ENCODE assay signal across 24 mouse cellular contexts in genomic region chr13:63033364-63033763, GRCm38 (mm10).
DNase-seq lines count a peak whose midpoint lies in the region; ATAC-seq and TF ChIP-seq lines count a peak whose summit lies in the region.
"Had no signal": no experiment of that assay in that cellular context is flagged by ENCODE, and none has a peak within 500 bp of the region (broad histone marks: within the 10 kb centered on the region; RNA-seq: fewer than 3 reads in every experiment).

No protein-coding gene starts in this region.

- no peak overlapping the region for H3K4me3 ChIP-seq in forebrain, postnatal 0 days (ENCODE audit: low read depth, low read length)
- H3K4me3 ChIP-seq in forebrain, embryonic 16.5 days (replicated peaks; ENCODE audit: low read length): no peak overlapping the region
- H3K4me3 ChIP-seq in heart, embryonic 14.5 days (ENCODE audit: control insufficient read depth in 1 of 2, insufficient read depth in 1 of 2, low read depth in 1 of 2, low read length in 2 of 2): no peak overlapping the region
- H3K4me3 ChIP-seq in embryonic facial prominence, embryonic 15.5 days (replicated peaks): no peak overlapping the region
- H3K4me3 ChIP-seq in limb, embryonic 14.5 days (replicated peaks; ENCODE audit: low read length): no peak overlapping the region
- H3K4me3 ChIP-seq: erythroblast, embryonic 14.5 days; hindbrain, embryonic 10.5 days; intestine, embryonic 15.5 days; liver, embryonic 13.5 days; megakaryocyte, embryonic 14.5 days; midbrain, embryonic 13.5 days; neural tube, embryonic 12.5 days had no signal

- H3K27ac ChIP-seq in forebrain, postnatal 0 days (ENCODE audit: low read depth, low read length): no peak overlapping the region
- H3K27ac ChIP-seq in forebrain, embryonic 16.5 days (ENCODE audit: low read length): no peak overlapping the region; the same call in 1 of the 2 replicates
- peak overlapping the region; percentile 52 to 57; a peak in 3 of 4 replicates for H3K27ac ChIP-seq in heart, embryonic 14.5 days (replicated peaks in 1 of 2; ENCODE audit: control insufficient read depth in 1 of 2, insufficient read depth in 1 of 2, low read depth in 2 of 2, low read length in 2 of 2)
- H3K27ac ChIP-seq in embryonic facial prominence, embryonic 15.5 days (replicated peaks): peak overlapping the region; percentile 80
- peak overlapping the region; percentile 70 for H3K27ac ChIP-seq in limb, embryonic 14.5 days (replicated peaks; ENCODE audit: low read depth, low read length)
- H3K27ac ChIP-seq: hindbrain, embryonic 10.5 days; intestine, embryonic 15.5 days; liver, embryonic 13.5 days; midbrain, embryonic 13.5 days; neural tube, embryonic 12.5 days had no signal

- no peaks in the 10 kb centered on the region for H3K4me1 ChIP-seq in forebrain, postnatal 0 days (ENCODE audit: insufficient read depth)
- H3K4me1 ChIP-seq in forebrain, embryonic 16.5 days (replicated peaks; ENCODE audit: control insufficient read depth, insufficient read depth, low read length): peaks cover 9% of the 10 kb centered on the region
- H3K4me1 ChIP-seq in heart, embryonic 14.5 days (ENCODE audit: control insufficient read depth in 2 of 2, insufficient read depth in 2 of 2, low read length in 2 of 2): peaks cover 8 to 12% of the 10 kb centered on the region in 2 experiments
- peaks cover 22% of the 10 kb centered on the region for H3K4me1 ChIP-seq in embryonic facial prominence, embryonic 15.5 days
- peaks cover 16% of the 10 kb centered on the region for H3K4me1 ChIP-seq in limb, embryonic 14.5 days (ENCODE audit: control insufficient read depth, insufficient read depth, low read length)
- H3K4me1 ChIP-seq: liver, embryonic 13.5 days had no signal

- no peaks in the 10 kb centered on the region for H3K27me3 ChIP-seq in forebrain, postnatal 0 days (ENCODE audit: insufficient read depth, low read length)
- H3K27me3 ChIP-seq in forebrain, embryonic 16.5 days (replicated peaks; ENCODE audit: control insufficient read depth, insufficient read depth, low read length): no peaks in the 10 kb centered on the region
- no peaks in the 10 kb centered on the region for H3K27me3 ChIP-seq in heart, embryonic 14.5 days (ENCODE audit: control insufficient read depth, insufficient read depth, low read length)
- H3K27me3 ChIP-seq in embryonic facial prominence, embryonic 15.5 days: no peaks in the 10 kb centered on the region
- no peaks in the 10 kb centered on the region for H3K27me3 ChIP-seq in limb, embryonic 14.5 days (ENCODE audit: control insufficient read depth, insufficient read depth, low read length)
- H3K27me3 ChIP-seq: CH12.LX; intestine, embryonic 15.5 days; liver, embryonic 13.5 days; midbrain, embryonic 13.5 days; neural tube, embryonic 12.5 days; Patski had no signal

- DNase-seq in forebrain, postnatal 0 days: no peak
- no peak for DNase-seq in heart, adult 8-10 months (ENCODE audit: low spot score)
- peak; percentile 33 for DNase-seq in limb, embryonic 14.5 days (ENCODE audit: low spot score)
- no peak for DNase-seq in frontal cortex, postnatal 10 days (ENCODE audit: low spot score in 2 of 2)
- DNase-seq: adrenal gland, postnatal 36 days; B cell, adult 2 months; cerebellum, adult 9-10 months; kidney, adult 9 months; kidney, postnatal 14 days; liver, embryonic 13.5 days; lung, adult 2 months; thymus, postnatal 14 days had no signal

- H3K9me3 ChIP-seq in forebrain, postnatal 0 days (ENCODE audit: low read length): no peaks in the 10 kb centered on the region
- no peaks in the 10 kb centered on the region for H3K9me3 ChIP-seq in forebrain, embryonic 16.5 days (ENCODE audit: control insufficient read depth, low read length)
- no peaks in the 10 kb centered on the region for H3K9me3 ChIP-seq in heart, embryonic 14.5 days (ENCODE audit: control insufficient read depth, low read length)
- no peaks in the 10 kb centered on the region for H3K9me3 ChIP-seq in embryonic facial prominence, embryonic 15.5 days (replicated peaks)
- no peaks in the 10 kb centered on the region for H3K9me3 ChIP-seq in limb, embryonic 14.5 days (ENCODE audit: control insufficient read depth, low read length)
- H3K9me3 ChIP-seq: G1E; hindbrain, embryonic 10.5 days; intestine, embryonic 15.5 days; liver, embryonic 13.5 days; megakaryocyte, embryonic 14.5 days; midbrain, embryonic 13.5 days; neural tube, embryonic 12.5 days had no signal

- ATAC-seq in forebrain, postnatal 0 days: 0 out of 2 replicates have a peak, but pooled peaks have one; percentile 9
- no peak for ATAC-seq in forebrain, embryonic 16.5 days
- no peak for ATAC-seq in heart, embryonic 14.5 days (ENCODE audit: insufficient number of reproducible peaks, insufficient read depth, low FRiP score, low read depth)
- ATAC-seq in embryonic facial prominence, embryonic 15.5 days (ENCODE audit: insufficient number of reproducible peaks, low FRiP score, low TSS enrichment, low read depth): no peak
- no peak for ATAC-seq in limb, embryonic 14.5 days (ENCODE audit: low FRiP score, low read depth)
- ATAC-seq: intestine, embryonic 15.5 days; Patski had no signal

- TF ChIP-seq CTCF in forebrain, postnatal 0 days (IDR thresholded peaks at IDR 0.05; ENCODE audit: low read depth): no peak

- no peak for TF ChIP-seq POLR2A in limb, embryonic 14.5 days (IDR thresholded peaks at IDR 0.05; ENCODE audit: borderline replicate concordance, extremely low read depth, insufficient read depth, insufficient read length)

- H3K9ac ChIP-seq in forebrain, postnatal 0 days: no peak overlapping the region
- H3K9ac ChIP-seq in forebrain, embryonic 16.5 days (replicated peaks; ENCODE audit: low read depth, low read length): no peak overlapping the region
- no peak overlapping the region for H3K9ac ChIP-seq in heart, embryonic 14.5 days (ENCODE audit: low read length)
- no peak overlapping the region for H3K9ac ChIP-seq in embryonic facial prominence, embryonic 15.5 days
- H3K9ac ChIP-seq in limb, embryonic 14.5 days (ENCODE audit: low read depth, low read length, severe bottlenecking): no peak overlapping the region
- H3K9ac ChIP-seq: intestine, embryonic 15.5 days; liver, embryonic 13.5 days; midbrain, embryonic 13.5 days; neural tube, embryonic 12.5 days had no signal

- no peak overlapping the region for H3K4me2 ChIP-seq in forebrain, postnatal 0 days (ENCODE audit: low read depth)
- no peak overlapping the region for H3K4me2 ChIP-seq in forebrain, embryonic 16.5 days (ENCODE audit: low read length)
- no peak overlapping the region for H3K4me2 ChIP-seq in heart, embryonic 14.5 days (ENCODE audit: low read length)
- no peak overlapping the region for H3K4me2 ChIP-seq in embryonic facial prominence, embryonic 15.5 days (replicated peaks)
- H3K4me2 ChIP-seq in limb, embryonic 14.5 days (replicated peaks; ENCODE audit: low read depth, low read length, severe bottlenecking): no peak overlapping the region
- H3K4me2 ChIP-seq: intestine, embryonic 15.5 days; liver, embryonic 13.5 days; midbrain, embryonic 13.5 days; neural tube, embryonic 12.5 days had no signal

- H3K36me3 ChIP-seq in forebrain, postnatal 0 days (ENCODE audit: insufficient read depth): no peaks in the 10 kb centered on the region
- H3K36me3 ChIP-seq in forebrain, embryonic 16.5 days (ENCODE audit: control insufficient read depth, insufficient read depth): no peaks in the 10 kb centered on the region
- H3K36me3 ChIP-seq in heart, embryonic 14.5 days (ENCODE audit: control insufficient read depth, insufficient read depth, low read length): no peaks in the 10 kb centered on the region
- H3K36me3 ChIP-seq in embryonic facial prominence, embryonic 15.5 days: no peaks in the 10 kb centered on the region
- no peaks in the 10 kb centered on the region for H3K36me3 ChIP-seq in limb, embryonic 14.5 days (ENCODE audit: control insufficient read depth, insufficient read depth, low read length)
- H3K36me3 ChIP-seq: hindbrain, embryonic 10.5 days; intestine, embryonic 15.5 days; liver, embryonic 13.5 days; midbrain, embryonic 13.5 days; neural tube, embryonic 12.5 days had no signal

- WGBS in forebrain, postnatal 0 days: 85% methylated on average over 2 of the region's 2 CpGs
- WGBS in forebrain, embryonic 16.5 days: 93% methylated on average over 2 of the region's 2 CpGs
- WGBS in heart, embryonic 14.5 days: 91% methylated on average over 2 of the region's 2 CpGs
- 87% methylated on average over 2 of the region's 2 CpGs for WGBS in embryonic facial prominence, embryonic 15.5 days
- 78% methylated on average over 2 of the region's 2 CpGs for WGBS in limb, embryonic 14.5 days

Comparison
In these comparisons a context has a peak if more than half of its experiments do, and no peak if none do; other contexts are left out.
1. H3K27ac ChIP-seq: peak in heart, embryonic 14.5 days (2 of 2), embryonic facial prominence, embryonic 15.5 days (single experiment) and limb, embryonic 14.5 days (single experiment); none in forebrain, postnatal 0 days (single experiment) and forebrain, embryonic 16.5 days (single experiment).